Mouse (Mus musculus) CH12.LX (cell line): Measurements from ENCODE around the gene Dcakd.

Experiments used
- CHD2 ChIP-seq: IDR thresholded peaks from 2 replicates; pipeline ENCODE4 v1.6.1; 2011; ENCODE audit warnings: low read length, improper control_type of control experiment
- CTCF ChIP-seq, 2 experiments: IDR thresholded peaks in 1 of 2; conservative IDR thresholded peaks in 1 of 2; 2 replicates each; pipeline ENCODE4 v1.5.1; 2011 to 2012; ENCODE audit warnings: low read depth in 2 of 2, low read length in 2 of 2, improper control_type of control experiment in 1 of 2, inconsistent platforms in 1 of 2, mild to moderate bottlenecking in 1 of 2, moderate library complexity in 1 of 2
- MAX ChIP-seq: IDR thresholded peaks from 2 replicates; pipeline ENCODE4 v1.6.1; 2011; ENCODE audit warnings: low read length, improper control_type of control experiment
- POLR2A ChIP-seq: IDR thresholded peaks from 2 replicates; pipeline ENCODE4 v1.6.1; 2011; ENCODE audit warnings: low read depth, mild to moderate bottlenecking, improper control_type of control experiment, low read length
- USF1 ChIP-seq: IDR thresholded peaks from 2 replicates; pipeline ENCODE4 v1.6.1; 2014; ENCODE audit warnings: low read depth, mild to moderate bottlenecking, inconsistent platforms, low read length, improper control_type of control experiment
- ZC3H11A ChIP-seq: IDR thresholded peaks from 2 replicates; pipeline ENCODE4 v1.6.1; 2012; ENCODE audit warnings: low read depth, mild to moderate bottlenecking, inconsistent platforms, low read length, improper control_type of control experiment

DNA sequence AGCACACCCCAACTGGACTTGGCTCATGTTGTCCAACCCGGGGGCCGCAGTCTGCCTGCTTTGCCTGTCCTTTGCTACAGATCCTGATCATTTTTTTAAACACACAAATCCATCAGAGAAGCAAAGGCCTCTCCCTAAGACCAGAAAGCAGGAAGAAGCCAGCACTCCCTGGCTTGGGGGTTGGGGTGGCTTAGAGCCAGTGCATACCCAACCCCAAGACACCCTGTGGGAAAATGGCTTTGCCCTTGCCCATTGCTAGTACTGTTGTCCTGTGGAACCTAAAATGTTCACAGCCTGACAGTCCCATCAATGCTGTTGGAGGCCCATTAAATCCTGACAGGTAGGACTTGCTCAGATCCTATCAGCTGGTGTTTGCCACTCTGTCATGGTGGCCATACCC lies 41.6 kb upstream of the Dcakd start:
- TF ChIP-seq ZC3H11A (no peak), CTCF (conservative IDR thresholded peaks at IDR 0.05 in 1 of 2, IDR thresholded peaks at IDR 0.05 in 1 of 2; ENCODE audit: low read depth in 2 of 2, low read length in 2 of 2) (no peak), MAX (no peak), POLR2A (no peak), USF1 (no peak), CHD2 (no peak)
